Mouse (Mus musculus) left cerebral cortex, postnatal 14 days (tissue): Measurements from ENCODE around the gene Tnni3. TPM values are rescaled to one million over a fixed set of nuclear protein-coding genes. Genes with fewer than 3 reads are reported as not detected.
A peak's percentile ranks its signal among the peaks of the same experiment; 100 is the strongest.

Experiments
- DNase-seq, 2 experiments: peaks; one replicate each; pipeline ENCODE4 v3.0.0; 2021 to 2022; ENCODE audit warnings: low spot score in 2 of 2, mixed read lengths in 1 of 2
- intact Hi-C: fragments of 180-260 bp; cut with DNase I; formaldehyde crosslinking; loops from one replicate; pipeline ENCODE4 v1.15.1; 2025
- total RNA-seq, 2 experiments: library from RNA; stranded (reverse); gene quantifications; 2 replicates each; pipeline ENCODE4 v1.2.3; 2021

The Tnni3 gene
- total RNA-seq, 2 experiments from 2014 or later: 0.55 TPM; not detected in 1

- DNase-seq: peak; percentile 70
Observed at GRCm38 (mm10) chr7:4502421-4503090, 21.5 kb downstream of the Tnni3 start.

GRCm38 (mm10) chr7:4501558-4502397, 22.3 kb downstream of the Tnni3 start, which contains the start of gene Ppp1r12c:
Gene Ppp1r12c (minus strand): TSS chr7:4501680.
- peak; percentile 95 to 96 for DNase-seq
- intact Hi-C loops: no loop called here

More at GRCm38 (mm10) chr7:4502421-4503090, 21.5 kb downstream of the Tnni3 start:
- intact Hi-C loops: no loop called here

- DNase-seq: peak; percentile 37 to 51
- intact Hi-C loops: no loop called here
Observed at GRCm38 (mm10) chr7:4500892-4501471, 23.0 kb downstream of the Tnni3 start.

GRCm38 (mm10) chr7:4499034-4499433, 25.0 kb downstream of the Tnni3 start:
- intact Hi-C loops: no loop called here

GRCm38 (mm10) chr7:4498251-4498650, 25.8 kb downstream of the Tnni3 start:
- intact Hi-C loops: no loop called here
- DNase-seq: peak in 1 of 2 experiments; percentile 59

More at GRCm38 (mm10) chr7:4499034-4499433, 25.0 kb downstream of the Tnni3 start:
- no peak for DNase-seq

GRCm38 (mm10) chr7:4497271-4497903, 26.6 kb downstream of the Tnni3 start:
- intact Hi-C loops: no loop called here

GRCm38 (mm10) chr7:4496468-4496867, 27.6 kb downstream of the Tnni3 start:
- intact Hi-C loops: no loop called here
- no peak for DNase-seq

More at GRCm38 (mm10) chr7:4497271-4497903, 26.6 kb downstream of the Tnni3 start:
- DNase-seq: no peak

GRCm38 (mm10) chr7:4493991-4494390, 30.0 kb downstream of the Tnni3 start:
- no peak for DNase-seq
- intact Hi-C loops: loop anchor here (1.0 kb wide), 1 partner anchor 15 kb away; no protein-coding TSS in a partner anchor

- intact Hi-C loops: loop anchor here (1.0 kb wide), 1 partner anchor 13 kb away; no protein-coding TSS in a partner anchor
- DNase-seq: no peak
Observed at GRCm38 (mm10) chr7:4492284-4493224, 31.5 kb downstream of the Tnni3 start.

- DNase-seq: no peak
- intact Hi-C loops: no loop called here
Observed at GRCm38 (mm10) chr7:4491308-4491707, 32.7 kb downstream of the Tnni3 start.

- no peak for DNase-seq
- intact Hi-C loops: no loop called here
Observed at GRCm38 (mm10) chr7:4482281-4482680, 41.7 kb downstream of the Tnni3 start.

GRCm38 (mm10) chr7:4479674-4480073, 44.4 kb downstream of the Tnni3 start:
- DNase-seq: peak; percentile 62 to 65
- intact Hi-C loops: loop anchor here (1.0 to 10.0 kb wide), 2 partner anchors 14 to 815 kb away; partner anchors contain the start of gene Leng1

- DNase-seq: no peak
- intact Hi-C loops: loop anchor here (1.0 to 10.0 kb wide), 2 partner anchors 14 to 814 kb away; partner anchors contain the start of gene Leng1
Observed at GRCm38 (mm10) chr7:4478796-4479291, 45.2 kb downstream of the Tnni3 start.

GRCm38 (mm10) chr7:4478021-4478795, 45.8 kb downstream of the Tnni3 start:
- peak; percentile 57 to 69 for DNase-seq
- intact Hi-C loops: loop anchor here (10.0 kb wide), 1 partner anchor 813 kb away; the partner anchor contains the start of gene Leng1

GRCm38 (mm10) chr7:4473940-4474339, 50.1 kb downstream of the Tnni3 start:
- no peak for DNase-seq
- intact Hi-C loops: loop anchor here (5.0 to 10.0 kb wide), 3 partner anchors 42 to 809 kb away; partner anchors contain the start of gene Leng1

GRCm38 (mm10) chr7:4471179-4471555, 52.9 kb downstream of the Tnni3 start:
- peak; percentile 87 to 92 for DNase-seq
- intact Hi-C loops: loop anchor here (5.0 to 10.0 kb wide), 3 partner anchors 39 to 806 kb away; partner anchors contain the start of gene Leng1
